22 mouse cellular contexts compared by ENCODE assay signal in the genomic region with DNA sequence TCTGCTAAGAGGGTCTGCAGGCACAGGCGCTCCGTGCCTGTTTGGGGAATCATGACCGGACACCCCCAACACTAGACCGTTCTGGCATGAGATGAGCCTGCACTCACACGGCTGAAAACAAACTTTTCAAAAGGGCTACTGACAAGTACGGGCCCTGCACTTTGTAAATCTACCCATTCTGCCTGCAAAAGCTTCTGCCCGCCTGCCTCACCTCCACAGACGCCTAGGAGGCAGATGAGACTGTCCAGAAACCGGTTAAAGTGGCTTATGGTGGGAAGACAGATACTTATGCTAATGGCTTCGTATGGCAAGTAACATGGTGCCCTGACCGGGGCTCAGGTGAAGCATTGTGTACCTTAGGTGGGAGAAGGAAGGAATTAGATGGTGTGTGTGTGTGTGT.
"Had no signal": no experiment of that assay in that cellular context is flagged by ENCODE, and none has a peak within 500 bp of the region (broad histone marks: within the 10 kb centered on the region; RNA-seq: fewer than 3 reads in every experiment).

No protein-coding gene starts in this region.

- DNase-seq: kidney, adult 8-10 months; kidney, postnatal 10 days; kidney, postnatal 36 days; layer of hippocampus, postnatal 36 days; liver; lung, adult 18-20 months; lung, postnatal 14 days; right cerebral cortex, adult 18-20 months; right cerebral cortex, postnatal 14 days; right cerebral cortex, postnatal 4 days; thymus, adult 18-20 months; thymus, postnatal 36 days had no signal

- H3K9me3 ChIP-seq: kidney, embryonic 15.5 days; limb, embryonic 13.5 days; liver, embryonic 12.5 days; liver, embryonic 15.5 days; lung, embryonic 15.5 days; midbrain, embryonic 12.5 days; midbrain, embryonic 15.5 days had no signal

- H3K9ac ChIP-seq: kidney, embryonic 15.5 days; limb, embryonic 13.5 days; liver, embryonic 12.5 days; liver, embryonic 15.5 days; lung, embryonic 15.5 days; midbrain, embryonic 12.5 days; midbrain, embryonic 15.5 days had no signal

- ATAC-seq: intestine, postnatal 0 days; liver, embryonic 12.5 days; midbrain, embryonic 15.5 days had no signal

- H3K4me2 ChIP-seq: kidney, embryonic 15.5 days; limb, embryonic 13.5 days; liver, embryonic 12.5 days; liver, embryonic 15.5 days; lung, embryonic 15.5 days; midbrain, embryonic 12.5 days; midbrain, embryonic 15.5 days had no signal

- H3K36me3 ChIP-seq: kidney, embryonic 15.5 days; limb, embryonic 13.5 days; liver, embryonic 12.5 days; liver, embryonic 15.5 days; lung, embryonic 15.5 days; midbrain, embryonic 12.5 days; midbrain, embryonic 15.5 days had no signal

- H3K4me1 ChIP-seq: liver, embryonic 12.5 days; liver, embryonic 15.5 days had no signal

- H3K4me3 ChIP-seq: kidney, embryonic 15.5 days; left cerebral cortex, adult 2 months; limb, embryonic 13.5 days; liver, embryonic 12.5 days; liver, embryonic 15.5 days; lung, embryonic 15.5 days; midbrain, embryonic 12.5 days; midbrain, embryonic 15.5 days; myocyte had no signal

- H3K27me3 ChIP-seq: kidney, embryonic 15.5 days; limb, embryonic 13.5 days; liver, embryonic 12.5 days; liver, embryonic 15.5 days; lung, embryonic 15.5 days; midbrain, embryonic 12.5 days; midbrain, embryonic 15.5 days had no signal

- H3K27ac ChIP-seq: kidney, embryonic 15.5 days; left cerebral cortex, adult 2 months; limb, embryonic 13.5 days; liver, embryonic 12.5 days; liver, embryonic 15.5 days; lung, embryonic 15.5 days; midbrain, embryonic 12.5 days; midbrain, embryonic 15.5 days had no signal
